Mouse (Mus musculus) C2C12 (cell line): ENCODE data around the gene Mpst.

Experiments
- CEBPB ChIP-seq: IDR thresholded peaks from one replicate; pipeline ENCODE4 v1.6.1; 2011; ENCODE audit warnings: low read depth, mild to moderate bottlenecking, control low read depth, moderate library complexity
- CTCF ChIP-seq: IDR thresholded peaks from one replicate; pipeline ENCODE4 v1.5.1; 2011; ENCODE audit not compliant: control insufficient read depth, insufficient read depth, insufficient read length
- FOSL1 ChIP-seq: IDR thresholded peaks from one replicate; pipeline ENCODE4 v1.8.0; 2011; ENCODE audit warnings: mild to moderate bottlenecking, low read length; ENCODE audit not compliant: poor library complexity, insufficient read depth, severe bottlenecking
- MAX ChIP-seq: IDR thresholded peaks from one replicate; pipeline ENCODE4 v1.6.1; 2011; ENCODE audit warnings: mild to moderate bottlenecking, control low read depth
- MYOD1 ChIP-seq: IDR thresholded peaks from one replicate; pipeline ENCODE4 v1.6.1; 2011; ENCODE audit warnings: low read depth; ENCODE audit not compliant: control insufficient read depth, insufficient read length
- MYOG ChIP-seq: IDR thresholded peaks from one replicate; pipeline ENCODE4 v1.6.1; 2011; ENCODE audit not compliant: control insufficient read depth, insufficient read length; ENCODE audit errors: extremely low read depth
- USF1 ChIP-seq: IDR thresholded peaks from one replicate; pipeline ENCODE4 v1.6.1; 2011; ENCODE audit warnings: low read depth, mild to moderate bottlenecking, control low read depth, moderate library complexity

DNA sequence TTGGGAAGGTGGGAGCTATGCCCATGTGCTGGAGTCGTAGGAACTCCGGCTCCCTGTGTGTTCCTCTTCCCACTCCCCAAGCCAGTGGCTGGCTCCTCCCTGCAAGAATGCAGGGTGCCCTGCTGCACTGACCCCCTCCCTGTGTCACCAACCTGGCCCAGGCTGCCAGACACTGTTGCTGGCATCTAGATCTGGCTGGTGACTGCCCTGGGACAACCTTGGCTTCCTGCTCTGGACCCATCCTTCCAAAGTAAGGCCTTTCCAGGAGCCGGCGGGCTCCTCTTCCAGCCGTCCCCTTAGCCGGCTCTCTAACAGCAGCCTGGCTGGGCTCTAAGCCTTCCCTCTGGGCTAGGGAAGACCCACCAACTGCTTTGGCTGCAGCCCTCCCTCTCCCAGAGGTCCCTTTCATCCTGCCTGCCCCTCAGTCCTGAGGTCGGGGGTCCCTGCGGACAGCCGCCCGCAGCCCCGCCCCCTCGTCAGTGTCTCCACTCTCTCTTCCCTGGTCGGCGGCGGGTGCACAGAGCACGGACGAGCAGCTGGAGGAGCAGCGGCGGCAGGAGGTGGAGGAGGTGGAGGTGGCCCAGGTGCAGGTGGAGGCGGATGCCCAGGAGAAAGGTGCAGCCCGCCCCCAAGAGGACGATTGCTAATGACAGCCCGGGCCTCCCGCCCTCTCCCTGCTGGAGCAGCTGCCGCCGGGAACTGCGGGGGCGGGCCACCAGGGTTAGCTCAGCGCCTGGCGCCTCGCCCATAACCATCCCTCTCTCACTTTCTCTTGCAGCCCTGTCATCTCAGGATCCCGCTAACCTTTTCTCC is 30.4 kb downstream of the Mpst start:
- peak; percentile 67 for TF ChIP-seq CTCF
- no peak for TF ChIP-seq MYOG
- TF ChIP-seq MYOD1, result peak; percentile 80
- no peak for TF ChIP-seq MAX
- no peak for TF ChIP-seq CEBPB
- TF ChIP-seq FOSL1, result no peak
- TF ChIP-seq USF1, result no peak
